Mouse (Mus musculus) ES-Bruce4 (cell line): ENCODE results near the gene Lix1l.

Source experiments
- CTCF ChIP-seq: IDR thresholded peaks from one replicate; pipeline ENCODE4 v1.8.1; 2011; ENCODE audit warnings: low read depth, low read length
- EP300 ChIP-seq: IDR thresholded peaks from 2 replicates; pipeline ENCODE4 v1.6.1; 2011; ENCODE audit warnings: low read depth, low read length; ENCODE audit not compliant: insufficient read depth

DNA sequence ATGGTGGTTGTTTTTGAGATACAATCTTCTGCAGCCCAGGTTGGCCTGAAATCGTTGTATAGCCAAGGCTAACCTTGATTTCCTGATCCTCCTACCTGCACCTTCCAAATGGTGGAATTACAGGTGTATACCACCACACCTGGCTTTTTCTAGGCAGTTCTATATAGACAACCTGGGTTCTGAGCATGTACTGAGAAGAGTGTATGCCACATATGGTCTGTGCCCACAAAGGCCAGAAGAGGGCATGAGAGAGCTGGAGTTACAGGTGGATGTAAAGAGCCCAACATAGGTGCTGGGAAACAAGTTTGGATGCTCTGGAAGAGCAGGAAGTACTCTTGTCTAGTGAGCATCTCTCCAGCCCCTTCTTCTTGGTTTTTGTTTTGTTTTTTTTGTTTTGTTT, 66.4 kb downstream of the Lix1l start:
- TF ChIP-seq CTCF (peak; percentile 50), EP300 (no peak)
